Mouse (Mus musculus): ENCODE data around the gene Ros1.

Ros1 gene

DNA sequence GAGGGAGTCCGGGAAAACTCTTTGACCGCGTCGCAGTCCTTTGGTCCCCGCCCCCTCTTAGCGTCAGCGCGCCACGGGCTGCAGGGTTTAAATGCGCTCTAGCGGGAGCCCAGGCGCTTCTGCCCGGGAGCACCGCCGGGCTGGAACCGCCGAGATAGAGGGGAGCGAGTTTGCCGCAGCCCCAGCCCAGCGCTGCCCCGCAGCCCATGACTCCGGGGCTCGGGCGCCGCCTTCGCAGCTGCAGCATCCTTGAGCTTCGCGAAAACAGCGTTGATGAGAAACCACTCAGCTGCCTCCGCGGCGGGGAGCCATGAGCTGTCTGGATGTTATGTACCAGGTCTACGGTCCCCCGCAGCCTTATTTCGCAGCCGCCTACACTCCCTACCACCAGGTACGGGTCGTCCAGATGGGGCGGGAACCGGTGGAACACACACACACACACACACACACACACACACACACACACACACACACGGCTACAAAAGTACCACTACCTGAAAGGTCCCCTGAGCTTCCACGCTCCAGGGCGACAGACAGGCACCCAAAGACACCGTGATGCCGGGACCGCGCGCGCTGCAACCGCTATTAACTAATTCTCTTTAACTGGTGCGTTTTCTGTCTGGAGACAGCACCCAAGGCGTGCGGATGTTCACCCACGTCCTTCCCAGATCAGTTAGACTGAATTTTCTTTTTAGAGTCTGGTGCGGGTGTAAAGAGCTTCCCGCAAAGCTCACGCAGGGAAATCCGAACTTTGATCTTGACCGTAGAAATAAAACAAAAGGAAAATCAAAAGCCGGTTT lies 172.4 kb downstream of the Ros1 start, which contains the start of gene Vgll2:
Vgll2 (plus strand) TSS at position 90 of the 800 bp plus-strand sequence.
- no peak for DNase-seq (ENCODE audit: low spot score in 2 of 2)

DNA sequence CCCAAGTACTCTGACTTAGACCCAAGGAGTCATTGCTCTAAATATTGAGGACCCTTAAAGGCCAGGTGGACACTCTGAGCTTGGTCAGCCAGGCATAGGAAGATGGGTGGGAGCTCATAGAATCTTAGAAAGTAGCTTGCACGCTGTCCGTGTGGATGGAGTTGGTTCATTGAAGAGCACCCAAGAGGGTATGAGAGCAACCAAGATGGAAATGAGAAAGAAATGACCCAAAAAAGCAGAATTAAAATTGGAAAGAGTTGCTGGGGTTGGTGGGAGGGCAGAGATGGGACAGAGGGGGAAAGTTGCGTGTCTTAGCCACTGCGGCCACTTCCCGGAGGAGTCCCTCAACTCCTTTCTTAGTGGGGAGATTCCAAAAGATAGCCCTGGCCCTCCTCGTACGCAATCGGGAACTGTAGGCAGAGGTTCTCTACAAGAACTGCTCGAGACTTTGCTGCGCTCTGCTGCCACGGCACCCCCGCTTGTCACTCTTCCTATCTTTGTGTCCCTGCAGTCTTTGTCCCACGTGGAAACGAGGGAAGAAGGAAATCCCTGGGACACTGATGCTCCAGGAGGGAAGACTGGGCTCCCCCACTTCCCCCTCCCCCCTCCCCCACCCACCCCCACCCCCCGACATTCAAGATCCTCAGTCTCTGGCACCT lies 173.2 kb downstream of the Ros1 start:
- DNase-seq (ENCODE audit: low spot score in 2 of 2), result no peak

DNA sequence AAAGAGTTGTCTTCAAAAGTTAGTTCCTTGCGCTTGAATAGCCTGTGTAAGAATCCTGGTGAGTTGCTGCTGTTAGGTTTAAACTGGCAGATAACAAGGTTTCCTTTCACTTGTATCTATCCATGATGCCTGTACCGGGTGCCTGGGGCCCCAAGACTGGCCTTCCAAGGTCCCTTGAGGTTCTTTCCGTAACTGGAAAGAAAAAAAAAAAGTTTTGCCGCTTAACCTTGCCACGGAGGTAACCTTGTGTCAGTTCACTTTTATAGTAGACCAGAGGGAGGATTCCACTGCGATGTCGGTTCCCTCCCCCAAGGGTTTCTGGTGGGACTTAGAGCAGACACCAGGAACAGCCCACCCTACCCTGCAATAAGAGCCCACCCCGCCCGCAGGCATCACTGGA lies 173.8 kb downstream of the Ros1 start:
- no peak for DNase-seq (ENCODE audit: low spot score in 2 of 2)

DNA sequence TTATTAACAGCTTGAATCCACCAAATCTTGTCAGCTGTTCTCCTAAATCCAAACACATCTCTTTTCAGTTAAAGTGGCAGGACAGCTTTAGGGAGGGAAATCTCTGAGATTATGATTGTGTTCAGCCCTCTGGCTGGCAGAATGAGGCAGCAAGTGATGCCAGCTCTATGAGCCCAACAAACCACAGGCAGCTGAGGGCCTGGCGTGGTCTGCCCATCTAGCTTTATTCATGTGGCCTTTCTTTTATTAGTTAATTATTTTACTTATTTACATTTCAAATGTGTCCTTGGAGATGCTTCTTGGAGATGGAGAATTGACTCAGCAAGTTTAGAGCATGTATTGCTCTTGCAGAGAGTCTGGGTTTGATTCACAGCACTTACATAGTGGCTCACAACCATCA lies 176.6 kb downstream of the Ros1 start:
- DNase-seq (ENCODE audit: low spot score in 2 of 2), result no peak
